Mouse (Mus musculus): ENCODE measurements at regions not wholly inside any gene's neighbourhood (a gene's known extent, or its start where the extent isn't known, plus 50 kb on each side); places are given as distances from the start of the nearest gene placed in this dataset.
A peak's percentile ranks its signal among the peaks of the same experiment; 100 is the strongest.

- no peak for DNase-seq
Measured at GRCm38 (mm10) chr2:92752156-92752555, 152.6 kb downstream of the Chst1 start.

- no peak for DNase-seq
Measured at GRCm38 (mm10) chr2:92752794-92753193, 153.3 kb downstream of the Chst1 start.

DNA sequence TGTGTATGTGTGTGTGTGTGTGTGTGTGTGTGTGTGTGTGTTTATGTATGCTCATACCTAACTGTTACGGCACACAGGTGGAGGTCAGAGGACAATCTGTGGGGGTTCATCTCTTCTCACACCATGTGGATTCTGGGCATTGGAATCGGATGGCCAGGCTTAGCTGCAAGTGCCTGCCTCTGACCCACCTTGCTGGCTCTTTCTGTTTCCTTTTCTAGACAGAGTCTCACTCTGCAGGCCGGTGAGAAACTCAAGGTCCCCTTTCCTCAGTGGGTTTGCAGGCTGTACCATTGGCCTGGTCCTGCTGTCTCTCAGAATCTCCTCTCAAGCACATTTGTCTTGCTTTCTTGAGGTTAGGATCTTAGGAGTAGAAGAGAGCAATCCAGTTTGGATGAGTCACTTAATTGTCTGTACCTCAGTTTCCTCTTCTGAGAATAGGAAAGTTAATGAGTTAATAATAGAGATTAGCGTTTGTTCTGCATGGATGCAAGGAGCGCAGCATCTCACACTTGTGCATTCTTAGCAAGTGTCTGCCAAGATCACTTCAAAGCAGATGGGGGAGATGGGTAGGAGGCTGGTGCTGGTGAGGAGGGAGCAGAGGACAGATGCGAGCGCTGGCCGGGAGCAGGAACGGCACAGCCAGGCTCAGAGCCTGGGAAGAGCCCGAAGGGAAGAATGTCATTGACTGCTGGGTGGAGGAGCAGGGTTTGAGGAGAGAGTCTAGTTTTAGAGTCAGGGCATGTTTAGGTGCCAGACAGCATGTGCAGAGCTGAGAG, 155.2 kb downstream of the Chst1 start:
- DNase-seq: no peak

DNA sequence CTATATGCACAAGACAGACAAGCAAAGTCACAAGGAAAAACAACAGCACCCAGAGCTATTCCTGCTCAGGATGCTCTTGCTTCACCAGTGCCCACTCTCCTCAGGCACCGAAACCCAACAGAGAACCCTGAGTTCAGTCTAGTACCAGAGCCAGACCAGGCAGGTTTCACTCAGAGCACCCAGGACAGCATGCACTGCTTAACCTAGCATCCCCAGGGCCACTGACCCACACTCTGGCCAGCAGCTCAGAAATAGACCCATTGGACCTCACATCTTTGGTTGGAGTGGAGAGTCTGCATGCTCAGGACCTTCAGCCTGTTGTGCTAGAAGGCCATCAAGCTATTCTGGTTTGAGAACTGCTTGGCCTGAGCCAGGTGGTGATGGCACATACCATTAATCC, 157.0 kb downstream of the Chst1 start:
- no peak for DNase-seq

GRCm38 (mm10) chr2:92758775-92759174, 156.1 kb upstream of the Syt13 start:
- DNase-seq: no peak

DNA sequence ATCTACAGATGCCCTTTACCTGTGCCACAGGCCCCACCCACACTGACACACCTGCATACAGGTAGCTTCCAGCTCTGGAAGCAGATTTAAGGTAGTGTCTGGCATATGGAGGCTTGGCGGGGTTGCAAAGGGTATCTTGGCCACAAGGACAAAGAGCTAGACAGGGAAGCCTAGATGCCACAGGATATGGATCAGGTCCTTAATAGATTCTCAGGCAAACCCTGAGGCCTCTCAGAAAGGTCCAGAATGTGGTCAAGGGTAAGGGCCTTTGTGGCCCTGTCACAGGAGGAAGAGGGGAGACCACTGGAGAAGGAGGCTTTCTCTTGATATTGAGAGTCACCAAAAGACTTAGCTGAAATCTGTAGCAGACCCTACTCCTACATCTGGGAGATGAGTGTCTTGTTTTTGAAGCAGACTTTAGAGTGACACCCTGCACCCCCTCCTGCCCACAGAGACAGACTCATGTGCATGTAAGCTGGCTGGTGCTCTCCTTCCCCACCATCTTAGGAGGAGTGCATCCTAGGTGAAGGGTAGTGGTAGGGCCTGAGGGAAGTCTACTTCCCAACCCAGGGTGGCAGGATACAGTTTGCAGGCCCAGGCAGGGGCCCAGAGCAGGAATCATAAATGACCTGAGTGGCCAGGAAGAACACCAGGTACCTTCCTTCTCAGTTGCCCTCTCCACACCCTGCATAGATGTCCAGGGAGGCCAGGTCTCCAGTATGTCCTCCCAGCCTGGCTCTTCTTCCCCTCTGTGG, 150.8 kb upstream of the Syt13 start:
- no peak for DNase-seq

- no peak for DNase-seq
Measured at GRCm38 (mm10) chr2:92767476-92768005, 147.4 kb upstream of the Syt13 start.

DNA sequence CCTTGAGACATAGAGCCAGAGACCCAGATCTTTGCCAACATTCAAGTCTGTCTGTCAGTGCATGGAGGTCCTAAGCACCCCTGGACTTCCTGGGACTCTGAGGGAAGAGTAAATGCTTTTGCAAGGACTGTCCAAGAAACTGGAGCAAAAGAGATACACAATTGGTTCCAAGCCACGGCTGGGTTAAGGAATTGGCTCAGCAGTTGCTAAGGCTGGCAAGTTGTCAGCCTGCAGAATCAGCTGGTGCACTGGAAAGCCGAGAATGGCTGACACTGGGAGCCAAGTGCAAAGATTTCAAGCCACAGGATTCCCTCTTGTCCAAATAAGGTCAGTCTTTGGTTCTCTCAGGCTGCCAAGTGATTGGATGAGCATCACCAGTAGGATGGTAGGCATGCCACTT, 146.8 kb upstream of the Syt13 start:
- peak; percentile 48 for DNase-seq

DNA sequence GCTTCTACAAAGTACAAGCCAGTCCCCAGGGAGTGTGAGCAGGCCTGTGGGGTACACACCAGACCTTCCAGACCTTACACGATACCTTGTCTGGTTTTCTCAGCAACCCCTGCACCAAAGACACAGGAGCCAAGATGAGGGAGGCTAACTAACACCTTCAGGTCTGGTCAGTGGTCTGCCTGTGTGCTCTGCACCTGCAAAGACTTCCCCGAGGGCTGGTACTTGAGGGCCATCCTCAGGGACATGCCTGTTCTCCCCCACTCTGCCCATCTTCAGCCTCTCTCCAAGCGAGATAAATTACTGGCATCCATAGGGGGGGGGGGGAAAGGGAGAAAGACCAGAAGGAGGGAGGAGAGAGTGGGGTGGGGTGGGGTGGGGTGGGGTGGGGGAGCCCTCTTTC, 145.8 kb upstream of the Syt13 start:
- DNase-seq: no peak

GRCm38 (mm10) chr2:92770098-92770497, 144.8 kb upstream of the Syt13 start:
- no peak for DNase-seq

DNA sequence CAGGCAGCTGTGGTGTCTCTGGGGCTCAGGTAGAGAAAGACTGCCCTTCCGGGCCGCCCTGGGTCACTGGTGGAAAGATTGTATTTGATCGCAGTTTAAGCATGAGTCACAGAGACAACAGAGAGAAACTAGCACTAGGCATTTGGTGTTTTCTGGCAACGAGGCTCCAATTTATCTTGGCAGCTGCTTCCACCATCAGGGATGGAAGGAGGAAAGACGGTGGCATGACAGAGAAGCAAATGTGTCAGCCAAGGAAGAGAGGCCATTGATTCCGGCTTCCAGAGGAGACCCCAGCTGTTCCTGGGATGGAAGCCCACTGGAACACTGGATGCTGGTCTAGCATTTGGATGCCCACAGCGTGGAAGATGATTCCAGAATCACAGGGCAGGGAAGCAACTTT, 142.3 kb upstream of the Syt13 start:
- DNase-seq: no peak

DNA sequence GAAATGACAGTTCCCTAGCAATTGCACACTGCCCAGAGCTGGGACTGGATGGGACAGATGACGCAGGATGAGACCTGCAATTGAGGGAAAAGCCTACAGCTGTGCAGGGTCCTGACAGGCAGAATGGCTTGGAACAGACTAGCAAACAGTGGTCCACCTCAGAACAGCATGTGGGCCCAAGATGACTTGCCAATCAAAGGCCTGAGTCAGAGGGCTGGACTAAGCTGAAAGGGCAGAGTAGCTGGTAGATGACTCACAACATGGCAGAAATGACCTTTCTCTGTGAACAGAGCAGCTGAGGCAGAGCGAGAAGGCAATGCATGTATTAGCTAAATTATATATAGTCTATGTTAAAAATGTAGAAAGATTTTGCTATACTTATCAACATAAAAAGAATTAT, 138.4 kb upstream of the Syt13 start:
- no peak for DNase-seq

DNA sequence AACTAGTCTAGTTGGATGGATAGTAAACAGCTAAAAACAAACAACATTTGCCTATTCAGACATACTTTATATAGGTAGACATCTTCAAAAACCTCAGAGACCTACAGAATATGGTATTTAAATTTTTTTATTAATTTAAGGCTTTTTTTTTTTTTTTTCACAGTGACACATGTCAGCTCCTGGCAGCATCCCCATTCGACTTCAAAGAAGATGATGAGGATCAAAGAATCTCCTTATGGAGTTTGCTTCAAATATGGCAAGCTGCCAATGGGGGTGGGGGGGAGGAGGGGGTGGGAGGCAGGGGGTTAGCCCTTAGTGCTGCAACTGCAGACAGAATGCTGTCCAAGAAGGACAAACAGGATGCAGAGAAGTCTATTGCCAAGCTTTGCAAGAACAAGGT, 135.8 kb upstream of the Syt13 start:
- no peak for DNase-seq

GRCm38 (mm10) chr2:92780021-92780420, 134.9 kb upstream of the Syt13 start:
- no peak for DNase-seq

DNA sequence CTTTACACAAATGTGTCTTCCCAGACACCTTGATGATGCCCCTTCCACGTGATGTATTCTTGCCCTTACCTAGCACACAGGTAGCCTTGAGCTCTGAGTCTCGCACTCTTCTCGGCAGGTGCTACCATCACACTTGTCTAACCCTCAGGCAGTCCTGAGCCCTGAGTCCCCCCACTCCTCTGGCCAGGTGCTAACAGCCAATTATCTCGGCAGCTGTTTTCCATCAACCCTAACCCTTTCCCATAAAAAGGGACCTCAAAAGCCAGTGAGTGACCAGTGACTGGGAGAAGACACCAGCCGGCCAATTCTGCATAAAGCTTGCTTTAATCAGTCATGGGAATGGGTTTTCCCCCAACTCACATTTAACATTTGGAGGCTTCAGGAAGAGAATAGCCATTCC, 133.4 kb upstream of the Syt13 start:
- no peak for DNase-seq

- no peak for DNase-seq
Measured at GRCm38 (mm10) chr2:92782621-92783020, 132.3 kb upstream of the Syt13 start.

GRCm38 (mm10) chr2:92784916-92785315, 130.0 kb upstream of the Syt13 start:
- DNase-seq: no peak

DNA sequence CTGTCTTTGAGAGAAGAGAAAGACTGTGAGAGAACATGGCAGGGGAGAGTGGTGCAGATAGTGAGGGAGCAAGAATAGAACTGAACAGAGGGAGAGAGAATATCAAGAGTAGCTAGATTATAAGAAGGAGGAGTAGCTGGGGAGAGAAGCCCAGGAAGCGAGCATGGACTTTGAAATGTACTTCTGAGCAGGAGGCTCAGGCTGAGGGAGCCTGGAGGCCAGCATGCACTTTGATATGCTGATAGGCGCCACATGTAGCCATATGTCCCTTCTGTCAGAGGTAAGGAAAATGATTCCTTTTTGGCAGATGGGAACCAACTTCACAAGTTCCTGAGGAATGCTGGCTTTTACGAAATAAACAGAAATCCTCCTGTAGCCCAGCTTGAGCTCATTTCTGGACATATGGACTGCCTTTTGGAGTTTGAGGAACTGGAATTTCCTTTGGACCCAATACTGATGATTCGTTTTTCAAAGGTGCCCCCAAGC, 126.9 kb upstream of the Syt13 start:
- no peak for DNase-seq

DNA sequence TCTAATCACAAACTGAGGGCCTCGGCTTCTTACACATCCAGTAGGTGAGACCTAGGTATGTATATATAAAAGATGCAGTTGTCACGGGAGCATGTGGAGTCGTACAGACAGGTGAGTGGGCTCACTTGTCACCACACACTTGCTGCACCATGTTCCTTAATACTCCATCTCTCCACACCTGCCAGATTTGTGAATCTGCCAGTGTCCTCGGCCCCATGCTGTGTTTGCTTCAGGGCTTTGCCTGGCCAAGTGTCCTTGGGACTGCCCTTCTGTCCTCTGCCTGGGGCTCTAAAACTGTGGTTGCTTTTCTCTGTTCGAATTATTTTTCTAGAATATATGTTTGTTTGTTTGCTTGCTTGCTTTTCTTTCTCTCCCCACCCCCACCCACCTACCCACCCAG, 126.0 kb upstream of the Syt13 start:
- DNase-seq: no peak

DNA sequence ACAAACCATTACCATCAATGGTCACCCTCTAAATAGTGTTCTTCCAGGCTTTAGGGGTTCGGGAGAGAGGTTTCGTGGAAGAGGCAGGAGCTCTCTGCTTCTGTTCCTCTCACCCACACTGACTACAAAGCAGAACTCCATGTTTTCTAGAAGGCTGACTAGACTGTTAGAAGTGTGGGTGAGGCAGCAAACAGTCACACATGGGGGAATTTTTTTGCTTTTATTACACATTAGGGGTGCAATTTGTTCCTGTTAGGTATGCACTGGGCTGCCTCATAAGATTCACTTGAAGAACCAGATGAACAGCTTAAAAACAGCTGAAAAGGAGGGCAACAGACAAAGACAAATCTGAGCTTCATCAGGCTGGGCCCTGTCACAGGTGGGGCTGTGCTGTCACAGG, 124.5 kb upstream of the Syt13 start:
- DNase-seq: no peak

GRCm38 (mm10) chr2:92799770-92800169, 115.1 kb upstream of the Syt13 start:
- no peak for DNase-seq

DNA sequence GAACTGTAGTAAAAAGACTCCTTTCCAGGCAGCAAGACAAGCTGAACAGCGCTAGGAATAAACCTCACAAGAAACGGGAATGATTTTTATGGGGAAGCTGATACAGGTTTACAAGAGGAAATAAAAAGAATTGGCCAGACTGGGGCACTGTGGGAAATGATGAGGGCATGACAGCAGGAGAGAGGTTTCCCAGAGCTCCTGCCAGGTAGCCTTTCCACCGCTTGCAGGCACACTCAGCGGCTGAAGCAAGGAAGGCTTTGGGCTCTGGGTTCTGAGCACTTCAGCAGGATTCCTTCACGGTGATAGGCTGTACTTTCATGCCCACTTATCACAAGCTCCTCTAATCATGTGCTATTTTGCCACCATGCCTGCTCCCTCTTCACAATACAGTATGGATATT, 114.2 kb upstream of the Syt13 start:
- DNase-seq: no peak

GRCm38 (mm10) chr2:92804916-92805315, 110.0 kb upstream of the Syt13 start:
- DNase-seq: no peak

DNA sequence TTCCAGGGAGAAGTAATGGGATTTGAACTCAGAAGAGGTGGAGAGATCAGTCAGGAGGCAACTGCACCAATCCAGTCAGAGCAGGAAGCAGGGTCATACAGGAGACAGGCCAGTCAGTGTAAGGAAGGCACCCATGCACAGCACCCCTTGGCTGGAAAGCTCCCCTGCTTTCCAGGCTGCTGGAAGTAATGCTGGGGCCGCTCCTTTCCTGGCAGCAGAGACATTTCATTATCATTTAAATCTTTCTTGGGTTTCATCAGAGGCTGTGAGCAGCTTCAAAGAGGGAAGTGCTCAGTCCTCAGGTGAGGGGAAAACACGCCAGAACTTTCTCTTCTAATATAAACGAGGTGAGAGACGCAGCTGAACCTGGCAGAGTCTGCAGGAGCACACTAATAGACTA, 109.1 kb upstream of the Syt13 start:
- no peak for DNase-seq

Data from gastrocnemius, postnatal 10 days (tissue).